Mouse (Mus musculus) heart, embryonic 12.5 days (tissue): ENCODE measurements around the gene S100a6. TPM values are rescaled to one million over a fixed set of nuclear protein-coding genes. Genes with fewer than 3 reads are reported as not detected.
A peak's percentile ranks its signal among the peaks of the same experiment; 100 is the strongest.

Experiments used
- ATAC-seq: fragments of 200-750 bp; cut with Nextera tagmentation; 2 replicates; pipeline ENCODE4 v1.8.0; 2017; ENCODE audit warnings: moderate TSS enrichment, moderate library complexity; ENCODE audit not compliant: insufficient number of reproducible peaks, low FRiP score
- H3K27ac ChIP-seq: fragments of 300-500 bp; sonication (generic); 2 replicates; pipeline ENCODE4 v1.5.1; 2016; ENCODE audit warnings: mild to moderate bottlenecking, moderate library complexity; ENCODE audit not compliant: poor library complexity, severe bottlenecking
- H3K27me3 ChIP-seq: fragments of 300-500 bp; sonication (generic); replicated peaks from 2 replicates; pipeline ENCODE4 v1.6.1; 2016; ENCODE audit warnings: mild to moderate bottlenecking, moderate library complexity
- H3K36me3 ChIP-seq: fragments of 300-500 bp; sonication (generic); 2 replicates; pipeline ENCODE4 v1.6.1; 2016; ENCODE audit warnings: mild to moderate bottlenecking, moderate library complexity
- H3K4me1 ChIP-seq: fragments of 300-500 bp; sonication (generic); replicated peaks from 2 replicates; pipeline ENCODE4 v1.6.1; 2016; ENCODE audit warnings: mild to moderate bottlenecking
- H3K4me2 ChIP-seq: fragments of 300-500 bp; sonication (generic); 2 replicates; pipeline ENCODE4 v1.6.1; 2016; ENCODE audit warnings: mild to moderate bottlenecking, moderate library complexity
- H3K4me3 ChIP-seq: fragments of 300-500 bp; sonication (generic); 2 replicates; pipeline ENCODE4 v1.5.1; 2016; ENCODE audit warnings: mild to moderate bottlenecking
- H3K9ac ChIP-seq: fragments of 300-500 bp; sonication (generic); 2 replicates; pipeline ENCODE4 v1.6.1; 2016; ENCODE audit warnings: mild to moderate bottlenecking, moderate library complexity
- H3K9me3 ChIP-seq: fragments of 300-500 bp; sonication (generic); replicated peaks from 2 replicates; pipeline ENCODE4 v1.6.1; 2016; ENCODE audit warnings: mild to moderate bottlenecking, moderate library complexity
- WGBS: fragments of 180-500 bp; shearing (Covaris S2); methylation state at CpG from one replicate; pipeline ENCODE4 v1.1.7; 2016; 5-methylcytosine and 5-hydroxymethylcytosine counted together
- polyA plus RNA-seq: library from polyadenylated mRNA; unstranded; fragments of >200 nt; fragmentation: Nextera tagmentation; extraction: Ambion mirVana; gene quantifications from 2 replicates; pipeline ENCODE4 v1.2.1, GENCODE M21; 2016

Gene S100a6
- polyA plus RNA-seq, result 36.1 and 38.4 TPM in 2 replicates

GRCm38 (mm10) chr3:90612728-90613291, at the start of gene S100a6:
Gene S100a6 (plus strand): TSS chr3:90612882.
- Histone ChIP-seq H3K4me1 (peaks cover 11% of the 10 kb centered on the region), H3K36me3 (no peaks in the 10 kb centered on the region), H3K4me3 (peak within 1 kb of the TSS; percentile 45), H3K9ac (peak within 1 kb of the TSS; percentile 52), H3K9me3 (no peaks in the 10 kb centered on the region), H3K27ac (no peak within 1 kb of the TSS), H3K27me3 (peaks cover 6% of the 10 kb centered on the region; the same call in 1 of the 2 replicates), H3K4me2 (peak within 1 kb of the TSS; percentile 88)
- ATAC-seq, result peak; percentile 74
- under 1% methylated on average over 23 of the region's 23 CpGs for WGBS

GRCm38 (mm10) chr3:90574691-90575090, 38.0 kb upstream of the S100a6 start:
- no peak overlapping the region for H3K4me3 ChIP-seq
- no peak for ATAC-seq
- H3K9ac ChIP-seq, result no peak overlapping the region
- WGBS, result 66% methylated on average over 5 of the region's 5 CpGs
- no peaks in the 10 kb centered on the region for H3K9me3 ChIP-seq
- H3K36me3 ChIP-seq, result no peaks in the 10 kb centered on the region
- H3K4me1 ChIP-seq, result no peaks in the 10 kb centered on the region
- no peak overlapping the region for H3K27ac ChIP-seq
- H3K27me3 ChIP-seq, result no peaks in the 10 kb centered on the region
- H3K4me2 ChIP-seq, result no peak overlapping the region

GRCm38 (mm10) chr3:90575320-90575719, 37.4 kb upstream of the S100a6 start:
- Histone ChIP-seq H3K9ac (no peak overlapping the region), H3K36me3 (no peaks in the 10 kb centered on the region), H3K27me3 (no peaks in the 10 kb centered on the region), H3K4me2 (no peak overlapping the region), H3K4me1 (no peaks in the 10 kb centered on the region), H3K27ac (no peak overlapping the region), H3K9me3 (no peaks in the 10 kb centered on the region), H3K4me3 (no peak overlapping the region)
- WGBS, result 77% methylated on average over 3 of the region's 3 CpGs
- no peak for ATAC-seq

GRCm38 (mm10) chr3:90576351-90577001, 36.2 kb upstream of the S100a6 start:
- no peak for ATAC-seq
- no peaks in the 10 kb centered on the region for H3K9me3 ChIP-seq
- no peak overlapping the region for H3K4me2 ChIP-seq
- no peak overlapping the region for H3K9ac ChIP-seq
- 66% methylated on average over 10 of the region's 10 CpGs for WGBS
- H3K4me3 ChIP-seq, result no peak overlapping the region
- H3K36me3 ChIP-seq, result no peaks in the 10 kb centered on the region
- no peaks in the 10 kb centered on the region for H3K4me1 ChIP-seq
- H3K27me3 ChIP-seq, result no peaks in the 10 kb centered on the region
- H3K27ac ChIP-seq, result no peak overlapping the region

- no peak for ATAC-seq
- no peaks in the 10 kb centered on the region for H3K36me3 ChIP-seq
- 56% methylated on average over 7 of the region's 7 CpGs for WGBS
- peaks cover 12% of the 10 kb centered on the region for H3K4me1 ChIP-seq
- no peak overlapping the region for H3K9ac ChIP-seq
- no peaks in the 10 kb centered on the region for H3K9me3 ChIP-seq
- H3K27ac ChIP-seq, result no peak overlapping the region
- no peak overlapping the region for H3K4me3 ChIP-seq
- no peak overlapping the region for H3K4me2 ChIP-seq
- H3K27me3 ChIP-seq, result no peaks in the 10 kb centered on the region
These were observed 33.2 kb upstream of the S100a6 start for GRCm38 (mm10) chr3:90579433-90579832.

GRCm38 (mm10) chr3:90581141-90581540, 31.5 kb upstream of the S100a6 start:
- ATAC-seq, result no peak
- Histone ChIP-seq H3K27me3 (no peaks in the 10 kb centered on the region), H3K27ac (no peak overlapping the region), H3K9me3 (no peaks in the 10 kb centered on the region), H3K4me1 (peaks cover 12% of the 10 kb centered on the region), H3K4me2 (no peak overlapping the region), H3K36me3 (no peaks in the 10 kb centered on the region), H3K4me3 (no peak overlapping the region), H3K9ac (no peak overlapping the region)
- WGBS, result 88% methylated on average over 5 of the region's 5 CpGs

- H3K36me3 ChIP-seq, result no peaks in the 10 kb centered on the region
- ATAC-seq, result no peak
- no peak overlapping the region for H3K27ac ChIP-seq
- H3K4me2 ChIP-seq, result no peak overlapping the region
- WGBS, result 95% methylated on average over 1 of the region's 1 CpGs
- no peaks in the 10 kb centered on the region for H3K27me3 ChIP-seq
- H3K4me1 ChIP-seq, result peaks cover 18% of the 10 kb centered on the region
- no peak overlapping the region for H3K9ac ChIP-seq
- H3K9me3 ChIP-seq, result no peaks in the 10 kb centered on the region
- H3K4me3 ChIP-seq, result no peak overlapping the region
These were observed 30.5 kb upstream of the S100a6 start for GRCm38 (mm10) chr3:90582156-90582555.

GRCm38 (mm10) chr3:90582556-90582955, 30.1 kb upstream of the S100a6 start:
- no peak overlapping the region for H3K27ac ChIP-seq
- H3K4me2 ChIP-seq, result no peak overlapping the region
- H3K27me3 ChIP-seq, result no peaks in the 10 kb centered on the region
- ATAC-seq, result no peak
- no peak overlapping the region for H3K4me3 ChIP-seq
- no peaks in the 10 kb centered on the region for H3K36me3 ChIP-seq
- WGBS, result 85% methylated on average over 4 of the region's 4 CpGs
- H3K4me1 ChIP-seq, result peaks cover 22% of the 10 kb centered on the region
- no peaks in the 10 kb centered on the region for H3K9me3 ChIP-seq
- no peak overlapping the region for H3K9ac ChIP-seq

- H3K4me1 ChIP-seq, result peaks cover 26% of the 10 kb centered on the region
- no peak overlapping the region for H3K4me2 ChIP-seq
- no peaks in the 10 kb centered on the region for H3K9me3 ChIP-seq
- no peaks in the 10 kb centered on the region for H3K27me3 ChIP-seq
- no peak overlapping the region for H3K9ac ChIP-seq
- H3K36me3 ChIP-seq, result no peaks in the 10 kb centered on the region
- ATAC-seq, result no peak
- 32% methylated on average over 3 of the region's 3 CpGs for WGBS
- no peak overlapping the region for H3K4me3 ChIP-seq
- no peak overlapping the region for H3K27ac ChIP-seq
These were observed 28.8 kb upstream of the S100a6 start for GRCm38 (mm10) chr3:90583893-90584292.

- ATAC-seq, result no peak
- no peaks in the 10 kb centered on the region for H3K27me3 ChIP-seq
- H3K36me3 ChIP-seq, result no peaks in the 10 kb centered on the region
- peaks cover 26% of the 10 kb centered on the region for H3K4me1 ChIP-seq
- no peak overlapping the region for H3K4me2 ChIP-seq
- no peak overlapping the region for H3K9ac ChIP-seq
- H3K4me3 ChIP-seq, result no peak overlapping the region
- H3K9me3 ChIP-seq, result no peaks in the 10 kb centered on the region
- no peak overlapping the region for H3K27ac ChIP-seq
- WGBS, result 29% methylated on average over 5 of the region's 5 CpGs
These were observed 27.1 kb upstream of the S100a6 start for GRCm38 (mm10) chr3:90585595-90585994.

- Histone ChIP-seq H3K27me3 (no peaks in the 10 kb centered on the region), H3K4me2 (no peak overlapping the region), H3K27ac (no peak overlapping the region), H3K36me3 (no peaks in the 10 kb centered on the region), H3K4me3 (no peak overlapping the region), H3K9me3 (no peaks in the 10 kb centered on the region), H3K4me1 (peaks cover 26% of the 10 kb centered on the region), H3K9ac (no peak overlapping the region)
- ATAC-seq, result no peak
- 81% methylated on average over 15 of the region's 15 CpGs for WGBS
These were observed 26.6 kb upstream of the S100a6 start for GRCm38 (mm10) chr3:90586016-90586643.
